Mouse (Mus musculus) kidney, adult 2 months (tissue): Measurements from ENCODE around the gene Acta1. TPM values are rescaled to one million over a fixed set of nuclear protein-coding genes. Genes with fewer than 3 reads are reported as not detected.

ENCODE experiments used
- DNase-seq: peaks from one replicate; pipeline ENCODE4 v3.0.0; 2021
- H3K27ac ChIP-seq: fragments of 200-500 bp; 2 replicates; pipeline ENCODE4 v1.5.1; 2012; ENCODE audit warnings: low read depth, low read length, control low read depth, inconsistent platforms; ENCODE audit not compliant: insufficient read depth
- H3K27me3 ChIP-seq: fragments of 200-500 bp; replicated peaks from 2 replicates; pipeline ENCODE4 v1.6.1; 2012; ENCODE audit warnings: mild to moderate bottlenecking, moderate library complexity, low read length, inconsistent platforms; ENCODE audit not compliant: control insufficient read depth, insufficient read depth
- H3K36me3 ChIP-seq: fragments of 200-500 bp; 2 replicates; pipeline ENCODE4 v1.6.1; 2012; ENCODE audit warnings: mild to moderate bottlenecking, moderate library complexity, low read length, inconsistent platforms; ENCODE audit not compliant: control insufficient read depth, insufficient read depth
- H3K4me1 ChIP-seq: fragments of 200-500 bp; 2 replicates; pipeline ENCODE4 v1.6.1; 2011; ENCODE audit warnings: low read length; ENCODE audit not compliant: control insufficient read depth, insufficient read depth
- H3K4me3 ChIP-seq: fragments of 200-500 bp; 2 replicates; pipeline ENCODE4 v1.5.1; 2011; ENCODE audit warnings: mild to moderate bottlenecking, low read depth, low read length, control low read depth; ENCODE audit not compliant: insufficient read depth
- CTCF ChIP-seq: fragments of 200-500 bp; conservative IDR thresholded peaks from 2 replicates; pipeline ENCODE4 v1.5.1; 2011; ENCODE audit warnings: low read depth, mild to moderate bottlenecking, control low read depth, low read length, moderate library complexity, mixed read lengths; ENCODE audit not compliant: insufficient read depth, insufficient read length
- POLR2A ChIP-seq: fragments of 200-500 bp; IDR thresholded peaks from one replicate; pipeline ENCODE4 v1.6.1; 2011; ENCODE audit warnings: low read depth, low read length, control low read depth
- WGBS: fragments of 180-500 bp; shearing (Covaris S2); methylation state at CpG from one replicate; pipeline ENCODE4 v1.1.7; 2018; 5-methylcytosine and 5-hydroxymethylcytosine counted together
- polyA plus RNA-seq: library from polyadenylated mRNA; depleted of rRNA; stranded (reverse); fragments of >200 nt; gene quantifications from 2 replicates; pipeline ENCODE4 v1.2.3, GENCODE M21; 2012; rRNA removed

Gene Acta1
- polyA plus RNA-seq, 1 experiment: 665 TPM

- no peaks in the 10 kb centered on the region for H3K36me3 ChIP-seq
- H3K27ac ChIP-seq: no peak overlapping the region
- WGBS: 71% methylated on average over 12 of the region's 12 CpGs
- no peaks in the 10 kb centered on the region for H3K27me3 ChIP-seq
- no peak for TF ChIP-seq POLR2A
- no peak for TF ChIP-seq CTCF
- H3K4me1 ChIP-seq: no peaks in the 10 kb centered on the region
- no peak overlapping the region for H3K4me3 ChIP-seq
- DNase-seq: no peak
Observed at GRCm38 (mm10) chr8:123846509-123846908, 48.0 kb downstream of the Acta1 start.

- TF ChIP-seq CTCF (no peak), POLR2A (no peak)
- H3K27ac ChIP-seq: no peak overlapping the region
- no peaks in the 10 kb centered on the region for H3K36me3 ChIP-seq
- H3K4me3 ChIP-seq: no peak overlapping the region
- no peak for DNase-seq
- WGBS: 92% methylated on average over 10 of the region's 10 CpGs
- H3K27me3 ChIP-seq: no peaks in the 10 kb centered on the region
- H3K4me1 ChIP-seq: no peaks in the 10 kb centered on the region
Observed at GRCm38 (mm10) chr8:123845991-123846390, 48.6 kb downstream of the Acta1 start.

GRCm38 (mm10) chr8:123845114-123845513, 49.4 kb downstream of the Acta1 start:
- Histone ChIP-seq H3K27ac (no peak overlapping the region), H3K36me3 (no peaks in the 10 kb centered on the region), H3K27me3 (no peaks in the 10 kb centered on the region), H3K4me1 (no peaks in the 10 kb centered on the region), H3K4me3 (no peak overlapping the region)
- TF ChIP-seq CTCF: no peak
- no peak for TF ChIP-seq POLR2A
- WGBS: 75% methylated on average over 13 of the region's 13 CpGs
- DNase-seq: no peak

GRCm38 (mm10) chr8:123844341-123844740, 50.2 kb downstream of the Acta1 start:
- TF ChIP-seq CTCF (no peak), POLR2A (no peak)
- 78% methylated on average over 7 of the region's 7 CpGs for whole genome bisulfite sequencing

GRCm38 (mm10) chr8:123842086-123842485, 52.5 kb downstream of the Acta1 start:
- Histone ChIP-seq H3K27me3 (no peaks in the 10 kb centered on the region), H3K4me3 (no peak overlapping the region), H3K36me3 (no peaks in the 10 kb centered on the region), H3K4me1 (no peaks in the 10 kb centered on the region), H3K27ac (no peak overlapping the region)
- no peak for TF ChIP-seq POLR2A
- no peak for TF ChIP-seq CTCF
- WGBS: 86% methylated on average over 12 of the region's 12 CpGs
- no peak for DNase-seq

More at GRCm38 (mm10) chr8:123844341-123844740, 50.2 kb downstream of the Acta1 start:
- Histone ChIP-seq H3K36me3 (no peaks in the 10 kb centered on the region), H3K4me3 (no peak overlapping the region), H3K27me3 (no peaks in the 10 kb centered on the region), H3K27ac (no peak overlapping the region), H3K4me1 (no peaks in the 10 kb centered on the region)
- DNase-seq: no peak

Other genes with a start within 250 kb of the Acta1 start
- 3.4 and 4.6 TPM in 2 replicates for gene Rhou, start 240.8 kb downstream of the Acta1 start, polyA plus RNA-seq
- 38.8 and 42.7 TPM in 2 replicates for gene Rab4a, start 88.8 kb downstream of the Acta1 start, polyA plus RNA-seq
- 0.22 and 0.30 TPM in 2 replicates for gene Ccsap, start 34.5 kb downstream of the Acta1 start, polyA plus RNA-seq
- gene Nup133, start 54.5 kb upstream of the Acta1 start, polyA plus RNA-seq: 7.9 and 8.7 TPM in 2 replicates
- 16.4 and 16.5 TPM in 2 replicates for gene Abcb10, start 88.4 kb upstream of the Acta1 start, polyA plus RNA-seq
- 20.4 and 22.2 TPM in 2 replicates for gene Taf5l, start 126.6 kb upstream of the Acta1 start, polyA plus RNA-seq
- gene Urb2, start 126.8 kb upstream of the Acta1 start, polyA plus RNA-seq: 3.3 and 3.5 TPM in 2 replicates